Mouse (Mus musculus): ENCODE measurements at regions not wholly inside any gene's neighbourhood (a gene's known extent, or its start where the extent isn't known, plus 50 kb on each side); places are given as distances from the start of the nearest gene placed in this dataset.
A peak's percentile ranks its signal among the peaks of the same experiment; 100 is the strongest.
"Not testable (repeated sequence)": the region's sequence is repeated elsewhere in the genome, so short reads cannot be mapped to it uniquely, and the experiment has no call there.

DNA sequence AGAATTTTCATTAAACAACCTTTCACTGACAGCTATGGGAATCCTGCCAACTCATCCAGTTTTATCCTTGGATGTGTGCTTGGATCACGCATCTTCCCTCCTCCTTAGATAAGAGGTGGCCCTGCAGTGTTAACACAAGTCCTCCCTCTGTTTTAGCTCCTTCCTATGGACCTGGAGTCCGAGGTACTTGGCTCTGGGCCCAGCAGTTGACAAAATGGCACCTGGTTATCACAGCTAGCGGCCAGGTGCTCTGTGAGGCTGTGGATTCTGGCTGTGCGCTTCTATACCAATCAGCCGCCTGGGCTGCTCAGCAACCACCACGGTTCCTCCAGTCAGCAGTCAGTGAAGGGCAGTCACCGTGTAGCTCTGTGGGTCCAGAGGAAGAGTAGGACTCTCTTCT is 157.4 kb downstream of the Prdm2 start:
- no peaks in the 10 kb centered on the region for H3K36me3 ChIP-seq

DNA sequence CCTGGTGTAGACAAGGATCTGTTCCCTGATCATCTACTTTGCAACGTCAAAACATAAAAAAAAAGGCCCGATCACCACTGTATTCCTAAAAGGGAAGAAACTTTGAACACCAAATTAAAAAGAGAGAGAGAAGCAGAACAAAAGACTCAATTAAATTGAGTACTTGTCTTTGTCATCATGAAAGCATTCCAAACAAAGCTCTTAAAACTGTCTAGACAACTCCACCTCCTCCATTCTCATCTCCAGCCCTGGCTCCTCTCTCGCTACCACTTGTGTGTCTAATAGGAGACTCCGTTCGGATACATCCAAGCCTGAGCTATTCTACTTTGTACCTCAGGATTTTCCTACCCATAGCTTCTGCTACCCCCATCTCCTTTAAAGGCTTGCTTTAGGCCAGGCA is 159.8 kb downstream of the Prdm2 start:
- no peaks in the 10 kb centered on the region for H3K27me3 ChIP-seq
- no peak overlapping the region for H3K27ac ChIP-seq
- H3K9ac ChIP-seq (replicated peaks), result no peak overlapping the region
- no peaks in the 10 kb centered on the region for H3K36me3 ChIP-seq
- WGBS, result 71% methylated on average over 5 of the region's 5 CpGs
- ATAC-seq, result no peak
- no peak overlapping the region for H3K4me2 ChIP-seq (replicated peaks)
- H3K4me1 ChIP-seq (replicated peaks), result no peaks in the 10 kb centered on the region
- no peaks in the 10 kb centered on the region for H3K9me3 ChIP-seq
- H3K4me3 ChIP-seq (replicated peaks), result no peak overlapping the region

More for the DNA sequence above, 157.4 kb downstream of the Prdm2 start:
- H3K4me1 ChIP-seq (replicated peaks), result no peaks in the 10 kb centered on the region
- no peak overlapping the region for H3K4me2 ChIP-seq (replicated peaks)
- no peak overlapping the region for H3K9ac ChIP-seq (replicated peaks)
- no peak for ATAC-seq
- no peak overlapping the region for H3K27ac ChIP-seq
- no peak overlapping the region for H3K4me3 ChIP-seq (replicated peaks)
- H3K27me3 ChIP-seq, result no peaks in the 10 kb centered on the region
- H3K9me3 ChIP-seq, result no peaks in the 10 kb centered on the region
- WGBS, result 85% methylated on average over 7 of the region's 7 CpGs

DNA sequence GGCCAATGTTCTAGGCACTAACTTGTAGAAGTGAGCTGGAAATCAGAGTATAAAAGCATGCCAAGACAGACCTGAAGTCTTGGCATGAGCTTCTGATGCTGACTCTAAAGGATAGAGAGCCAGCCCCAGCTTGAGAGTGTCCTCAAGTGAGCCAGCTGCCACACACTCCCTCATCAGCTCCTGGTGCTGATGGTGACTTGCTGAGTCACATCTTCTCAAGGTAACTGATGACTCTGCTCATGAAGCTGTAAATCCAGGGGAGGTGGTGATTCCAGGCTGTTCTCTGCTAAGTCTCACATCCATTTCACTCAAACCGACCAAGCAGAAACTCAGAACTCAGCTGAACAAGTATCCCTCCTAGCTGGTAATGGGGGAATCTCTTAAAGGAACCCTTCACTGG is 161.6 kb downstream of the Prdm2 start:
- WGBS, result 88% methylated on average over 1 of the region's 1 CpGs
- H3K27me3 ChIP-seq, result no peaks in the 10 kb centered on the region
- no peak overlapping the region for H3K4me2 ChIP-seq (replicated peaks)
- ATAC-seq, result no peak
- H3K4me3 ChIP-seq (replicated peaks), result no peak overlapping the region
- no peak overlapping the region for H3K27ac ChIP-seq
- no peak overlapping the region for H3K9ac ChIP-seq (replicated peaks)
- no peaks in the 10 kb centered on the region for H3K4me1 ChIP-seq (replicated peaks)
- no peaks in the 10 kb centered on the region for H3K36me3 ChIP-seq
- H3K9me3 ChIP-seq, result no peaks in the 10 kb centered on the region

DNA sequence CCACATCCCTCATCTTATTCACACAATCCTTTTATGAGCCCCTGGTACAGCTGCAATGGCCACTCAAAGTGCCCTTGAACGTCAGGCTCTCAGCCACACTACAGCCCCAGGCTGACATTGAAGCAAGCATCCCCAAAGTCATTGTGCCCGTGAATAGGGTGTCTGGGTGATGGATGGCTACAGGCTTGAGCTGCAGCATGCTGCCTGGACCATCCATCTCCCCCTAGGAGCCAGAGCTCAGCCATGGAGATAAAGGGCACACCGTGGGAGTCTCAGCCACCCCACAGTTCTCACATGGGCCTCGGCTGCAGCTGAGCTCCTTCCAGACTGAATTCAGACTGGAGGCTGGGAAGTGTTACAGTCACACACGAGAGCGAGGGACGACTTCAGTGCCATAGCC is 167.6 kb downstream of the Prdm2 start:
- Histone ChIP-seq H3K4me3 (replicated peaks) (no peak overlapping the region), H3K4me2 (replicated peaks) (no peak overlapping the region), H3K9me3 (no peaks in the 10 kb centered on the region), H3K4me1 (replicated peaks) (peaks cover 9% of the 10 kb centered on the region), H3K27me3 (no peaks in the 10 kb centered on the region), H3K36me3 (no peaks in the 10 kb centered on the region), H3K27ac (no peak overlapping the region), H3K9ac (replicated peaks) (no peak overlapping the region)
- 47% methylated on average over 7 of the region's 7 CpGs for WGBS
- ATAC-seq, result no peak

DNA sequence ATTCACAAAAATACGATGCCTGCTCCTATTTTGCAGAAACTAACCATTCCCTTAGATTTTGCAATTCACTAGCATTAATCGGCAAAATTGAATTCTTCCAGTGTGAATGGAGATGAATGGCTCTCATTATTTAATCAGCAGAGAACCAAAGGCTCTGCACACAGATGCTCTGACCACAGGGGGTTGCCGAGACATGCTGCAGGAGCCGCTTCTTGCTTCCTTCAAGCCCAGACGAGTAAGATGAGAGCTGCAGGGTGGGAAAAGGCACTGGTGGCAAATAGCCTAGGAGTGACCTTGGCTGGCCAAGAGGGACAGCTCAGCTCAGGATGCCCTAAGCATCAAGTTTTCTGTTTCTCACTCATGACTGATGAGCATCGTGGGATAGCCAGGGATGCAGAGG is 170.0 kb downstream of the Prdm2 start:
- ATAC-seq, result 0 out of 2 replicates have a peak, but pooled peaks have one; percentile 53

DNA sequence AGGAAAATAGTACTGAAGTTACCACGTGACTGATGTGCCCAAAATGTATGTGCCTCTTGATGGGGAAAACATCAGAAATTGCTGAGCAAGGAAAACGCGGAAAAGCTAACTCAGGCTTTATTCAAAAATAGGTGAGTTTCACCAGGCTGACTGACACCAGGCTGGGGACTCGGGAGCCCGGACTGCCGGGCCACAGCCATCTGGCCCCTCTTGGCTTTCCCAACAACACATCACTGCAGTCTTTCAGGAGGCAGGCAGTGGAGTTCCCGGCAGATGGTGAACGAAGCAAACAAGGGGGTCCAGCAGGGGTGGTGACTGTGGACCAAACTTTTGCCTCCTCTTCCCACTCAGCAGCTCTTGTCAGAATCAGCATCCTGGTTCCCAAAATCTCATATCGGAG is 174.2 kb downstream of the Prdm2 start:
- Histone ChIP-seq H3K4me1 (replicated peaks) (peaks cover 11% of the 10 kb centered on the region), H3K36me3 (no peaks in the 10 kb centered on the region), H3K4me3 (replicated peaks) (no peak overlapping the region), H3K9me3 (no peaks in the 10 kb centered on the region), H3K27ac (no peak overlapping the region), H3K4me2 (replicated peaks) (no peak overlapping the region), H3K27me3 (no peaks in the 10 kb centered on the region), H3K9ac (replicated peaks) (no peak overlapping the region)
- 84% methylated on average over 9 of the region's 9 CpGs for WGBS
- ATAC-seq, result no peak

More for the DNA sequence above, 170.0 kb downstream of the Prdm2 start:
- no peak overlapping the region for H3K27ac ChIP-seq
- H3K27me3 ChIP-seq, result no peaks in the 10 kb centered on the region
- no peak overlapping the region for H3K4me2 ChIP-seq (replicated peaks)
- H3K4me3 ChIP-seq (replicated peaks), result no peak overlapping the region
- no peaks in the 10 kb centered on the region for H3K9me3 ChIP-seq
- no peaks in the 10 kb centered on the region for H3K36me3 ChIP-seq
- no peak overlapping the region for H3K9ac ChIP-seq (replicated peaks)
- 33% methylated on average over 6 of the region's 6 CpGs for WGBS
- H3K4me1 ChIP-seq (replicated peaks), result peaks cover 9% of the 10 kb centered on the region

DNA sequence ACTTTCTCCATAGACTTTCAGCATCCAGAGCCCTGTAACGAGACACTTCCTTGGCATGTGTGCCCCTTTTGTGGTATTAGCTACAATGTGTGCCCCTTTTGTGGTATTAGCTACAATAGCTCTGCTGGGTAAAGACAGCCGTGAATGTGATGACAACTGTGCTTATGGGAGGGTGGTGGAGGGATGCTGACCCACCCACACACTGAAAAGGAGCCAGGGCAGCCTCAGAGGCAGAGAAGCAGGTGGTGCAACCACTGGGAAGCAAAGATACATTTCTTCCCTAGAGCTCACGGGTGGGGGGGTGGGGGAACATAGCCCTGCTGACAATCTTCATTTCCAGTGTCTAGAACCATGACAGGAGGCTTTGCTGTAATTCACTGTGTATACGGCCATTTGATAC is 176.1 kb downstream of the Prdm2 start:
- no peaks in the 10 kb centered on the region for H3K36me3 ChIP-seq
- H3K27me3 ChIP-seq, result no peaks in the 10 kb centered on the region
- no peak overlapping the region for H3K27ac ChIP-seq
- no peak overlapping the region for H3K4me3 ChIP-seq (replicated peaks)
- H3K9ac ChIP-seq (replicated peaks), result no peak overlapping the region
- no peaks in the 10 kb centered on the region for H3K9me3 ChIP-seq
- no peak for ATAC-seq
- WGBS, result 54% methylated on average over 4 of the region's 4 CpGs
- H3K4me2 ChIP-seq (replicated peaks), result no peak overlapping the region
- H3K4me1 ChIP-seq (replicated peaks), result 0 out of 2 replicates have a peak, but pooled peaks cover 2% of the 10 kb centered on the region

DNA sequence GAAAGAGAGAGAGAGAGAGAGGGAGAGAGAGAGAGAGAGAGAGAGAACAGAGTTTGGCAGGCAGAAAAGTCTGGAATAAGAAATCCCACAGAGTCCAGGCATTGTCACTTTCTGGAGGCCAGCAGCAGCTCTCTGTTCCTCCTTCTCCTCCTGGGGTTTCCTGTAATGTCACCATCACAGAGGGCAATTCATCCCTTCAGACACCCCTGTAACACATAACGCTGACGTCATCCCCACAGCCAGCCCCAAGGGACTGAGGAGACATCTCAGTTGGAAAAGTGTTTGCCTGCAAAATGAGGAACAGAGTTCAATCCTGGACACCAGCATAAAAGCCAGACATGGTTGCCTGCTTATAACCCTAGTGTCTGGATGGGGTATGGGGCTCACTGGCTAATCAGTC is 177.7 kb downstream of the Prdm2 start:
- not testable (repeated sequence) for H3K9me3 ChIP-seq; H3K4me1 ChIP-seq (replicated peaks); H3K27me3 ChIP-seq; ATAC-seq; H3K4me2 ChIP-seq (replicated peaks); H3K27ac ChIP-seq; H3K4me3 ChIP-seq (replicated peaks); H3K36me3 ChIP-seq; H3K9ac ChIP-seq (replicated peaks)
- 77% methylated on average over 2 of the region's 2 CpGs for WGBS

DNA sequence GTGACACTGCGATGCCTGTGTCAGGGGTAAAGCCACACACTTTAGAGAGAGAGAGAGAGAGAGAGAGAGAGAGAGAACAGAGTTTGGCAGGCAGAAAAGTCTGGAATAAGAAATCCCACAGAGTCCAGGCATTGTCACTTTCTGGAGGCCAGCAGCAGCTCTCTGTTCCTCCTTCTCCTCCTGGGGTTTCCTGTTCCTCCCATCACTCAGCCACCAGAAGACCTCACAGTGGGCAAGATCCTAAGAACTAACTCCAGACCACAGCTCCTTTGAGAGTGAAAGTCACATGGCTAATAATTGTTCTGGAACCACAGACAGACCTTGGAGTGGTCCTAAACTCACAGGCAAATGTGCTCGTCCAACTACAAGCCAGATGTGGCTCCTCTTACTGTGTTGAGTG is 178.5 kb downstream of the Prdm2 start:
- not testable (repeated sequence) for H3K4me3 ChIP-seq (replicated peaks); H3K4me1 ChIP-seq (replicated peaks); H3K9ac ChIP-seq (replicated peaks); H3K9me3 ChIP-seq; H3K27me3 ChIP-seq; ATAC-seq; H3K4me2 ChIP-seq (replicated peaks); H3K36me3 ChIP-seq; H3K27ac ChIP-seq
- WGBS, result 86% methylated on average over 2 of the region's 2 CpGs

DNA sequence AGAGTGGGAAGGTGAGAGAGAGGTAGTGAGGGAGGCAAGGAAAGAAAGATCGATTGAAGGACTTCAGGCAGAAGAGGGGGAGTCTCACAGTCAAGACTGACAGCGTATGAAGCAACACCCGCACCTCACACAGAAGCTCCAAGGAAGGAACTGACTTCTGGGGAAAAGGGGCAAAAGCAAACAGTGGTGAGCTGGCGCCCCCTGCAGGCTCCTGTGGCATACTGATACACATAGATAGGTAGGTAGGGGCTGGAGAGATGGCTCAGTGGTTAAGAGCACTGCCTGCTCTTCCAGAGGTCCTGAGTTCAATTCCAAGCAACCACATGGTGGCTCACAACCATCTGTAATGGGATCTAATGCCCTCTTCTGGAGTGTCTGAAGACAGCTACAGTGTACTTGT is 183.0 kb downstream of the Prdm2 start:
- H3K4me3 ChIP-seq (replicated peaks); ATAC-seq; H3K9me3 ChIP-seq; H3K4me2 ChIP-seq (replicated peaks); H3K4me1 ChIP-seq (replicated peaks); H3K27me3 ChIP-seq; H3K36me3 ChIP-seq; H3K9ac ChIP-seq (replicated peaks); H3K27ac ChIP-seq: not testable (repeated sequence)
- 68% methylated on average over 4 of the region's 4 CpGs for WGBS

DNA sequence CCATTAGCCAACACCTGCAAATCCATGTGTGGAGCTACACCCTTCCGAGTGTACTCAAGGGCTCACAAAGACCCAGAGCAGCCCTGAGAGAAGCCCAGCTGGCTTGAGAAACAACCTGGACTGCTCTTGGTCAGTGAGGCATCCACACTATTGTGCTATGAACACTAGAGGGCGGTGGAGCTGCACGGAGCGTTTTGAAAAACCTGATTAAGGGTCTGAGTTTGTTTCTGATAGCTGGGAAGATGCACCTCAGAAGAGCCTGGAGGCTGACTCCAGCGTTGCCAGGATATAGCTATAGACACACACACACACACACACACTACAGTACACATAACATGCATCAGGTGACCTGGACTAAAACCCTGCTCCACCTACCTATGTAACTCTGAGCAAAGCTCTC is 185.5 kb downstream of the Prdm2 start:
- peak; percentile 85 for ATAC-seq
- WGBS, result 3% methylated on average over 5 of the region's 5 CpGs
- 0 out of 2 replicates have a peak, but pooled peaks cover 4% of the 10 kb centered on the region for H3K9me3 ChIP-seq
- H3K27ac ChIP-seq, result no peak overlapping the region
- H3K4me2 ChIP-seq (replicated peaks), result no peak overlapping the region
- H3K9ac ChIP-seq (replicated peaks), result no peak overlapping the region
- H3K4me1 ChIP-seq (replicated peaks), result no peaks in the 10 kb centered on the region
- no peaks in the 10 kb centered on the region for H3K27me3 ChIP-seq
- H3K36me3 ChIP-seq, result no peaks in the 10 kb centered on the region
- no peak overlapping the region for H3K4me3 ChIP-seq (replicated peaks)

DNA sequence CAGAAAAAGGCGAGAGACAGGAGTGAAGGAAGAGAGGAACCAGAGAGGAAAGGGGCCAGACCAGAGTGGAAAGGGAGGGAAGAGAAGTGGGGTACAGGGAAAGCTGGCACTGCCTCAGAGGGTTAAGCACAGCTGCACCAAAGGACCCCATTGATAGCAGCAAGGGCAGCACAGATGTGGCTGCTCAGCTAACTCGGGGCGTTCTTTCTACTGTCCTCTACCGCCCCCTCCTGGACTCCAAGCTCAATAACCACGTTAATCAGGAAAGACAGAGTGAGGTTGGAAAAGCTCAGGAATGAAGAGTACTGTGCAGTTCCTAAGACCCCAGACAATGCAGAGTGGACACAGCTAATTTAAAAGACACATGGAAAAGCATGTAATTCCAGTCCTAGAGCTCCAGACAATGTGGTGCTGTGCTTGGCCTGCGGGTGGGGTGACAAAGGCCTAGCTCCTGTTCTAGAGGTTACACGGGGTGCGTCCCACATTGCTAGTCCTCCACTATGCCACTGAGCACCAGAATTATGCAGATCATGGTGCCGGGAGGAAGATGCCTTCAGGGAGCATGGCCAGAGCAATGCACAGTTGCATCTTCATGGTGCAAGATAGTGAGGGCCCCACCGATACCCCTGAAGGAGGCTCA is 191.4 kb downstream of the Prdm2 start:
- Histone ChIP-seq H3K4me2 (replicated peaks) (no peak overlapping the region), H3K9ac (replicated peaks) (no peak overlapping the region), H3K9me3 (0 out of 2 replicates have a peak, but pooled peaks cover 4% of the 10 kb centered on the region), H3K27ac (no peak overlapping the region), H3K27me3 (no peaks in the 10 kb centered on the region), H3K4me1 (replicated peaks) (peaks cover 13% of the 10 kb centered on the region), H3K36me3 (no peaks in the 10 kb centered on the region), H3K4me3 (replicated peaks) (no peak overlapping the region)
- ATAC-seq, result peak; percentile 75
- WGBS, result 39% methylated on average over 10 of the region's 10 CpGs

DNA sequence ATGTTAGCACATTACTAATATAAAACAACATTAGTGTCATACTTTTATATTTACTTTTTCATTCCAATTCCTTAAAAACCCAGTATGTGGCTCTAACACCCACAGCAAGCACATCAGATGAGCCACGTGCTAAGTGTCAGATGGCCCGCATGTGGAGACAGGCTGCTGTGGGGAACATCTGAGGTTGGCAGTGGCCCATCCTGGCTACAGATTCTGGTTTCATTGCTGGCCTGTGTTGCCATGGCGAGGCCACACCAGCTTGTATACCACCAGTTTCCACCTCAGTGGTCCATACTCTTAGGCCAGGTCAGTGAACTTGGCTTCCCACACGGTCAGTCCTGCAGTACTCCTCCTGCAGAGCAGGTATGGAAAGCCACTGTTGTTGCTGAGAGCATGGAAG is 192.1 kb downstream of the Prdm2 start:
- Histone ChIP-seq H3K27ac (no peak overlapping the region), H3K4me2 (replicated peaks) (no peak overlapping the region), H3K4me3 (replicated peaks) (no peak overlapping the region), H3K9me3 (0 out of 2 replicates have a peak, but pooled peaks cover 4% of the 10 kb centered on the region), H3K4me1 (replicated peaks) (peaks cover 13% of the 10 kb centered on the region), H3K9ac (replicated peaks) (no peak overlapping the region), H3K36me3 (no peaks in the 10 kb centered on the region), H3K27me3 (no peaks in the 10 kb centered on the region)
- 82% methylated on average over 4 of the region's 4 CpGs for WGBS
- 0 out of 2 replicates have a peak, but pooled peaks have one; percentile 7 for ATAC-seq
